Mouse (Mus musculus): ENCODE results near the gene H2-Eb2. TPM values are rescaled to one million over a fixed set of nuclear protein-coding genes. Genes with fewer than 3 reads are reported as not detected.

Gene H2-Eb2
- polyA plus RNA-seq, 1 experiment from 2014 or later: 0.13 TPM

DNA sequence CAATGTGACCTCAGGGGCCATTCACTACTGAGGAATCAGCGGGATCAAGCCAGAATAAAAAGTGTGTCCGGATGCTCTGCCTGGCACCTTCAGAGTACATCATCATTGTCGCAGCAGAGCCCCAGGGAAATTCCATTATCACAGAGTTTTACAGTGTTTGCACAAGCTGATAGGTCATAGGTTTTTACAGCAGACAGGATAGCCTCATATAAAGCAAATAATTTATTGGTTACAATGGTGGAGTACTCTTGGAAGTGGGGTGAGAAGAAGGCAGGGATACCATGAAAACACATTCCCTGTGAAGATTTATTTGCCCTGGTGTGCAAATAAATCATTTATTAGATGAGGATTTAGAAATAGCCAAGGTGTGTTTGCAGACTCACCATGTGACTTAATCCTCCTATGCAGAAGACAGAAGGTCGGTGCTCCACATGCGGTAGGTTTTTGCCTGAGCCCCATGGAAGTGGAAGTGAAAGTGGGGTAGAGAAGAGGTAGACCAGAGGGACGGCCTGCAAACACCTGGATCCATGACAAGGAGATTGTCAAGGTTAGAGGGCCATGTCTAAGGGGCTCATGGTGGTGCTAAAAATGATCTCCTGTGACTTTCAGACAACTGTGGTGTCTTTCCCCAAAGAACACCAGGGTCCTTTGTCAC is 47.7 kb downstream of the H2-Eb2 start:
- ATAC-seq (ENCODE audit: low read depth): no peak
- Histone ChIP-seq H3K27ac (replicated peaks) (no peak overlapping the region), H3K4me1 (replicated peaks) (no peaks in the 10 kb centered on the region), H3K27me3 (no peaks in the 10 kb centered on the region), H3K4me3 (no peak overlapping the region), H3K9ac (no peak overlapping the region), H3K36me3 (no peaks in the 10 kb centered on the region), H3K9me3 (no peaks in the 10 kb centered on the region), H3K4me2 (no peak overlapping the region)
- WGBS: 80% methylated on average over 6 of the region's 6 CpGs

DNA sequence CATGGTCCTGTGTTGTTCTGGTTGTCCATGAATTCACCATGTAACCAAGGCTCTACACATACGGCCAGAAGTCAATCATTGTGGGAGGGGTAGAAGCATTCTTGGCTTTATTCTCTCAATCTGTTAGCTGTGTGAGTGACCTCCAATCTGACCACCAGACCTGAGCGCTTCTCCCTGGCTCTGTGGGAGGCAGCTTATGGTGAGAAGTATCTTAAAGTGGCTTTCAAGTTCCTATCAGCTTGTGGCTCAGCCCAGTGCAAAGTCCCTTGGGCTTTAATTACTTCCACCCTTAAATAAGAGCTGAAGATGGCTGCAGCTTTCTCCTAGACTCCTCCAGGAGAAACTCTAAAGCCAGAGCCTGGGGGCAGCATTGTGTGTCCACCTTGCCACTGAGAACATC is 51.4 kb downstream of the H2-Eb2 start, which contains the start of gene Btnl1:
Gene Btnl1, plus strand, starts transcription at position 286 of the 400 bp plus-strand sequence.
- Histone ChIP-seq H3K4me1 (replicated peaks) (no peaks in the 10 kb centered on the region), H3K36me3 (no peaks in the 10 kb centered on the region), H3K27me3 (no peaks in the 10 kb centered on the region), H3K4me2 (no peak within 1 kb of the TSS), H3K9ac (no peak within 1 kb of the TSS), H3K4me3 (no peak within 1 kb of the TSS), H3K9me3 (no peaks in the 10 kb centered on the region), H3K27ac (replicated peaks) (no peak within 1 kb of the TSS)
- WGBS: 80% methylated on average over 2 of the region's 2 CpGs
- no peak for ATAC-seq (ENCODE audit: low read depth)

DNA sequence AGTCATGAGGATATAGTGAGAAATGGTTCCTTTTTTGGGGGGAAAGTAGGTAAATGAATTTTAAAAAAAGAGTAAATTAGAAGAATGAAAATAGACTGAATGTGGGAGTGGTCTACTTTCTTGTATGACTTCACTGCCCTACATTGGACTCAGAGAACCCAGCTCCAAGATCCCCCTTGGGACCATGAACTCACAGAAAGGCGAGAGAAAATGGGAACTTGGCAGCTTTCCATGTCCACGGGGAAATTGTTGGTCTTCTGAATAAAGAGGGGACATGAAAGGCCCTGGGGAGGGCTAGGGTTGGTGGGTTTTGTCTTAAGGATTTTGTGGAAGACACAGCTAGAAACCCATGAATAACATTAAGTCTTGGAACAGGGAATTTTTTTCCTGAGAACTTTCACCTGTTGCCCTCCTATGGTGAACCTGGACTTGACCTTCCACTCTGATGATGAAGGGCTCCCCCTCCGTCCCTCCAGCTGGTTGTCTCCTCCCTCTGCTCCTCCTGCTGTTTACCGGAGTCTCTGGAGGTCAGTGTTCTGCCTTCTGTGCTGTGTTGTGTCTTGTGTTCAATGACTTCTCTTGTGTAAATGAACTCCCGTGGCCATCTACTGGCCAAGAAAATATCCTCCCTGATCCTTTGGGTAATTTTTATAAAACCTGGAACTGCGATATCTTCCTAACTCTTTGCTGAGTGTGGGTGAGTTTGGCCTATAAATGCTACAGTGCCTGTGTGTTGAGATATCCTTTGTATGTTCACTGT is 52.2 kb downstream of the H2-Eb2 start:
- Histone ChIP-seq H3K9me3 (no peaks in the 10 kb centered on the region), H3K4me1 (replicated peaks) (no peaks in the 10 kb centered on the region), H3K27ac (replicated peaks) (no peak overlapping the region), H3K4me3 (no peak overlapping the region), H3K36me3 (no peaks in the 10 kb centered on the region), H3K27me3 (no peaks in the 10 kb centered on the region), H3K4me2 (no peak overlapping the region), H3K9ac (no peak overlapping the region)
- WGBS: 61% methylated on average over 6 of the region's 6 CpGs
- no peak for ATAC-seq (ENCODE audit: low read depth)

DNA sequence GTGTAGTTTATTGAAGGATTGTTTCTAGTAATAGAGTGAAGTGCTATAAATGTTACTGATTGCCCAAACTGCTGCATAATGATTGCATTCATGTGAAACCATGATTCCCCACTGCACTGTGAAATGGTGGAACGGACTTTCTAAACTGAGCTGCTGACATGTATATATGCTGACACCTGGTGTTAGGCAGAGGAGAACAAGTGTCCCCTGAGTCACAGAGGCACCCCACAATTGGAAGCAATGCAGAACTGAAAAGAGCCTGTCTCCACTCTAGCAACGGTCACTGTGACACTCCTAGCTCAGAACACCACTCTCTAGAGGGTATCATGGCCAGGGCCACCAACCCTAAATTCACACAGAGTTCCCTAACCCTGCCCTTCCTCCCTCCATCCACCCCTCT is 53.3 kb downstream of the H2-Eb2 start:
- H3K27ac ChIP-seq (replicated peaks): no peak overlapping the region
- H3K27me3 ChIP-seq: no peaks in the 10 kb centered on the region
- no peaks in the 10 kb centered on the region for H3K36me3 ChIP-seq
- ATAC-seq (ENCODE audit: low read depth): no peak
- H3K4me2 ChIP-seq: no peak overlapping the region
- H3K4me3 ChIP-seq: no peak overlapping the region
- 71% methylated on average over 2 of the region's 2 CpGs for WGBS
- no peaks in the 10 kb centered on the region for H3K9me3 ChIP-seq
- H3K4me1 ChIP-seq (replicated peaks): no peaks in the 10 kb centered on the region
- H3K9ac ChIP-seq: no peak overlapping the region

DNA sequence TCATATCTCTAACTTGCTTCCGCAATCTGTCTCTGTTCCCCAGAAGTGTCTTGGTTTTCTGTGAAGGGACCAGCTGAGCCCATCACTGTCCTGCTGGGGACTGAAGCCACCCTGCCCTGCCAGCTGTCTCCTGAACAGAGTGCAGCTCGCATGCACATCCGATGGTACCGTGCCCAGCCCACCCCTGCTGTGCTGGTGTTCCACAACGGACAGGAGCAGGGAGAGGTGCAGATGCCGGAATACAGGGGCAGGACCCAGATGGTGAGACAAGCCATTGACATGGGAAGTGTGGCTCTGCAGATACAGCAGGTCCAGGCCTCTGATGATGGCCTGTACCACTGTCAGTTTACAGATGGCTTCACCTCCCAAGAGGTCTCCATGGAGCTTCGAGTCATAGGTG is 54.0 kb downstream of the H2-Eb2 start:
- Histone ChIP-seq H3K36me3 (no peaks in the 10 kb centered on the region), H3K27ac (replicated peaks) (no peak overlapping the region), H3K4me3 (no peak overlapping the region), H3K4me1 (replicated peaks) (no peaks in the 10 kb centered on the region), H3K9me3 (no peaks in the 10 kb centered on the region), H3K27me3 (no peaks in the 10 kb centered on the region), H3K4me2 (no peak overlapping the region), H3K9ac (no peak overlapping the region)
- 76% methylated on average over 7 of the region's 7 CpGs for WGBS
- no peak for ATAC-seq (ENCODE audit: low read depth)

DNA sequence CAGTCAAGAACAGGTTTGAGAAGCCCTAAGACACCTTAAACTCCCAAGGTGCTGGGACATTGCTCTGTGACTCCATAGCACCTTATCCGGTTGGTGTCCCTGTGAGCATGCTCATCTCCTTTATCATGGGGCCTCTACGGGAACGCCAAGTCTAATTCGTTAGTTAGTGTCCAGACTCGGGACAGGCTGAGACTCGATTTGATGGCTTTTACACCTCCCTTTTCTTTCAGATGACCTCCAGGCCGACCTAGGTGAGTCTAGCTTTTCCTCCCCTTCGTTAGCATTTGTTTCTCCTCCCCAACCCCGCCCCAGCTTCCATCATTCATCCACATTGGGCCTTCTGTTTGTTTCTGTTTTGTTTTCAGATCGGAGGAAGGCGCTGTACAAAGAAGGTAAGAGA is 56.4 kb downstream of the H2-Eb2 start:
- 76% methylated on average over 11 of the region's 11 CpGs for WGBS
- H3K9me3 ChIP-seq: no peaks in the 10 kb centered on the region
- no peak overlapping the region for H3K4me3 ChIP-seq
- H3K4me2 ChIP-seq: no peak overlapping the region
- no peaks in the 10 kb centered on the region for H3K36me3 ChIP-seq
- no peak for ATAC-seq (ENCODE audit: low read depth)
- H3K27ac ChIP-seq (replicated peaks): no peak overlapping the region
- no peaks in the 10 kb centered on the region for H3K4me1 ChIP-seq (replicated peaks)
- H3K9ac ChIP-seq: no peak overlapping the region
- no peaks in the 10 kb centered on the region for H3K27me3 ChIP-seq

DNA sequence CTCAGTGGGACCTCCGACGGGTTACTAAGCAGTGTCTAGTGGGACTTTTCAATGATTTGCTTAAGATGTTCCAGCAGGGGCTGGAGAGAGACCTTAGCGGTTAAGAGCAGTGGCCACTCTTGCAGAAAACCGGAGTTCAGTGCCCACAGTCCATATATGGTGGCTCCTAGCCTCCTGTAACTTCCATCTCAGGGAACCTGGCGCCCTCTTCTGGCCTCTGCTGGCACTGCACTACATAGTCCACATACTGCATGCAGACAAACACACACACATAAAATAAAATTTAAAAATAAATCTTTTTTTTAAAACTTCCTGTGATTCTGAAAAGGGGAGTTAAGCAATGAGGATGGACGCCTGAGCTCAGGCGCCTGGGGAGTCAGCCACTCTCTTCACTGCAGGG is 57.7 kb downstream of the H2-Eb2 start:
- Histone ChIP-seq H3K9ac (no peak overlapping the region), H3K4me1 (replicated peaks) (no peaks in the 10 kb centered on the region), H3K4me2 (no peak overlapping the region), H3K9me3 (no peaks in the 10 kb centered on the region), H3K4me3 (no peak overlapping the region), H3K27me3 (no peaks in the 10 kb centered on the region), H3K36me3 (no peaks in the 10 kb centered on the region), H3K27ac (replicated peaks) (no peak overlapping the region)
- whole genome bisulfite sequencing: 78% methylated on average over 7 of the region's 7 CpGs
- no peak for ATAC-seq (ENCODE audit: low read depth)

DNA sequence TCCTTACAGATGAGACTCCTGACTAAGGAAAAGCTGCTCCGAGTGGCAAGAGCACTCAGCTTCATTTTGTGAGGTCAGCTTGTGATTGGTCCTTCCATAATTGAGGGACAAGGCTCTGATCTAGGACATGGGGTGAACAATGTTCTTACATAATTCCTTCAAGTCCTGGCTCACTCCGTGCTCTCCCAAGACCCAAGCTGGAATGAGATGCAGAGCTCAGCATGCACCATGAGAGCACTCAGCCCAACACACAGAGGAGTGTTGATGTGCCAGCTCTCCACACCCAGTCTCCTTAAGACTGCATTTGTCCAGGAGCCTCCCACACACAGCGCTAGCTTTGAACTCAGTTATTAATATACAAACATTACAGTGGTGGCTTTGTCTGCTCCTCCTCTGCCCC is 59.2 kb downstream of the H2-Eb2 start:
- no peaks in the 10 kb centered on the region for H3K4me1 ChIP-seq (replicated peaks)
- WGBS: 77% methylated on average over 3 of the region's 3 CpGs

DNA sequence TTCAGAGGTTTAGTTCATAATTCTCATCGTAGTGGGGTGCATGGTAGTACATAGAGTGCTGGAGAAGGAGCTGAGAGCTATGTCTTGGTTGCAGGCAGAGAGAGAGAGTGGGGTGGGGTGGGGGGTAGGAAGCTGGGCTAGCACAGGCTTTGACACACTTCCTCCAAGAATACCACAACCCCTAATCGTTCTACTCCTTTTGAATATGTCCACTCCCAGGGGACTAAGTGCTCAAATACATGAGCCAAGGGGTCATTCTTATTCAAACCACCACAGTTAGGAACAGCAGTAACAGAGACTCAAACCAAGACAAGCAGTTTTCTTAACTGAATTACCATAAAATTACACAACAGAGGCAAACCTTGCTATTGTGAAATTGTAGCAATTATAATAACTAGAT is 61.2 kb downstream of the H2-Eb2 start:
- Histone ChIP-seq H3K36me3 (no peaks in the 10 kb centered on the region), H3K27ac (replicated peaks) (no peak overlapping the region)
- no peak for ATAC-seq (ENCODE audit: low read depth)

More for the DNA sequence above, 59.2 kb downstream of the H2-Eb2 start:
- no peak overlapping the region for H3K4me2 ChIP-seq
- H3K9me3 ChIP-seq: no peaks in the 10 kb centered on the region
- H3K27me3 ChIP-seq: 0 out of 2 replicates have a peak, but pooled peaks cover under 1% of the 10 kb centered on the region
- H3K27ac ChIP-seq (replicated peaks): no peak overlapping the region
- no peaks in the 10 kb centered on the region for H3K36me3 ChIP-seq
- H3K9ac ChIP-seq: no peak overlapping the region
- H3K4me3 ChIP-seq: no peak overlapping the region
- ATAC-seq (ENCODE audit: low read depth): no peak

DNA sequence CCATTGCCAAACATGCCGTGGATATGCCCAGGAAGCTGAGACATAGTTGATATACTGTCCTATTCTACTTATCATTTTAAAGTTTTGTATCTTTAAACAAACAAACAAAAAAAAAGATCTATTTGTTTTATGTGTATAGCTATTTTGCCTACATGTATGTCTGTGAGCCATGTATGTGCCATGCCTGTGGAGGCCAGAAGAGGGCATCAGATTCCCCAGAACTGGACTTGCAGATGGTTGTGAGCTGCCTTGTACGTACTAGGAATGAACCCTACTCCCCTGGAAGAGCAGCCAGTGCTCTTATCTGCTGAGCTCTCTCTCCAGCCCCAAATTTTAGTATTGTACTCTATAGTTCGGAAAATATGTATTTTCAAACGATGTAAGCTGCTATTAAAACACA is 63.0 kb downstream of the H2-Eb2 start:
- Histone ChIP-seq H3K4me1 (replicated peaks) (0 out of 2 replicates have a peak, but pooled peaks cover 6% of the 10 kb centered on the region), H3K9me3 (no peaks in the 10 kb centered on the region), H3K27me3 (0 out of 2 replicates have a peak, but pooled peaks cover 6% of the 10 kb centered on the region), H3K9ac (no peak overlapping the region), H3K27ac (replicated peaks) (no peak overlapping the region), H3K36me3 (no peaks in the 10 kb centered on the region), H3K4me2 (no peak overlapping the region), H3K4me3 (no peak overlapping the region)
- 39% methylated on average over 4 of the region's 4 CpGs for WGBS
- ATAC-seq (ENCODE audit: low read depth): no peak

More for the DNA sequence above, 61.2 kb downstream of the H2-Eb2 start:
- Histone ChIP-seq H3K27me3 (0 out of 2 replicates have a peak, but pooled peaks cover 4% of the 10 kb centered on the region), H3K4me3 (no peak overlapping the region), H3K9ac (no peak overlapping the region), H3K9me3 (no peaks in the 10 kb centered on the region), H3K4me2 (no peak overlapping the region), H3K4me1 (replicated peaks) (no peaks in the 10 kb centered on the region)
- 79% methylated on average over 2 of the region's 2 CpGs for WGBS

All from neural tube, embryonic 13.5 days (tissue).